Mouse (Mus musculus) forebrain, embryonic 16.5 days (tissue): ENCODE results near the gene Ifitm10. TPM values are rescaled to one million over a fixed set of nuclear protein-coding genes. Genes with fewer than 3 reads are reported as not detected.
A peak's percentile ranks its signal among the peaks of the same experiment; 100 is the strongest.

ENCODE experiments used
- ATAC-seq: fragments of 200-750 bp; cut with Nextera tagmentation; 2 replicates; pipeline ENCODE4 v1.8.0; 2017; ENCODE audit warnings: mild to moderate bottlenecking, moderate library complexity
- H3K27ac ChIP-seq: fragments of 300-500 bp; sonication (generic); 2 replicates; pipeline ENCODE4 v1.5.1; 2014; ENCODE audit warnings: low read length, control low read depth
- H3K27me3 ChIP-seq: fragments of 300-500 bp; sonication (generic); replicated peaks from 2 replicates; pipeline ENCODE4 v1.6.1; 2014; ENCODE audit warnings: low read length; ENCODE audit not compliant: control insufficient read depth, insufficient read depth
- H3K36me3 ChIP-seq: fragments of 300-500 bp; sonication (generic); 2 replicates; pipeline ENCODE4 v1.6.1; 2014; ENCODE audit not compliant: control insufficient read depth, insufficient read depth
- H3K4me1 ChIP-seq: fragments of 300-500 bp; sonication (generic); replicated peaks from 2 replicates; pipeline ENCODE4 v1.6.1; 2014; ENCODE audit warnings: low read length; ENCODE audit not compliant: control insufficient read depth, insufficient read depth
- H3K4me2 ChIP-seq: fragments of 300-500 bp; sonication (generic); 2 replicates; pipeline ENCODE4 v1.6.1; 2014; ENCODE audit warnings: mild to moderate bottlenecking, low read length, control low read depth
- H3K4me3 ChIP-seq: fragments of 300-500 bp; sonication (generic); replicated peaks from 2 replicates; pipeline ENCODE4 v1.5.1; 2014; ENCODE audit warnings: mild to moderate bottlenecking, low read length, control low read depth
- H3K9ac ChIP-seq: fragments of 300-500 bp; sonication (generic); replicated peaks from 2 replicates; pipeline ENCODE4 v1.6.1; 2014; ENCODE audit warnings: low read depth, low read length, control low read depth
- H3K9me3 ChIP-seq: fragments of 300-500 bp; sonication (generic); 2 replicates; pipeline ENCODE4 v1.6.1; 2016; ENCODE audit warnings: low read length; ENCODE audit not compliant: control insufficient read depth
- WGBS: fragments of 180-500 bp; shearing (Covaris S2); extraction: QIAGEN DNeasy Blood & Tissue Kit; methylation state at CpG from one replicate; pipeline ENCODE4 v1.1.7; 2014; 5-methylcytosine and 5-hydroxymethylcytosine counted together
- polyA plus RNA-seq: library from polyadenylated mRNA; unstranded; fragments of >200 nt; fragmentation: Nextera tagmentation; extraction: Ambion mirVana; gene quantifications from 2 replicates; pipeline ENCODE4 v1.2.1, GENCODE M21; 2015

Ifitm10 gene
- polyA plus RNA-seq, 1 experiment from 2014 or later, result 3.8 TPM

- 77% methylated on average over 6 of the region's 6 CpGs for WGBS
- no peak for ATAC-seq
- H3K9me3 ChIP-seq, result no peaks in the 10 kb centered on the region
These were observed 21.0 kb upstream of the Ifitm10 start for GRCm38 (mm10) chr7:142394261-142395190.

GRCm38 (mm10) chr7:142393191-142393590, 19.6 kb upstream of the Ifitm10 start:
- H3K27ac ChIP-seq, result no peak overlapping the region
- 0 out of 2 replicates have a peak, but pooled peaks cover 2% of the 10 kb centered on the region for H3K4me1 ChIP-seq
- H3K36me3 ChIP-seq, result no peaks in the 10 kb centered on the region
- 16% methylated on average over 4 of the region's 4 CpGs for WGBS
- H3K4me2 ChIP-seq, result no peak overlapping the region
- H3K27me3 ChIP-seq, result no peaks in the 10 kb centered on the region
- no peak overlapping the region for H3K4me3 ChIP-seq
- H3K9ac ChIP-seq, result no peak overlapping the region
- H3K9me3 ChIP-seq, result no peaks in the 10 kb centered on the region
- no peak for ATAC-seq

More at GRCm38 (mm10) chr7:142394261-142395190, 21.0 kb upstream of the Ifitm10 start:
- H3K27ac ChIP-seq, result no peak overlapping the region
- no peak overlapping the region for H3K4me2 ChIP-seq
- H3K4me3 ChIP-seq, result no peak overlapping the region
- no peaks in the 10 kb centered on the region for H3K27me3 ChIP-seq
- no peaks in the 10 kb centered on the region for H3K36me3 ChIP-seq
- no peaks in the 10 kb centered on the region for H3K4me1 ChIP-seq
- H3K9ac ChIP-seq, result no peak overlapping the region

- no peak overlapping the region for H3K9ac ChIP-seq
- no peak overlapping the region for H3K4me2 ChIP-seq
- H3K27me3 ChIP-seq, result no peaks in the 10 kb centered on the region
- no peak overlapping the region for H3K4me3 ChIP-seq
- no peaks in the 10 kb centered on the region for H3K36me3 ChIP-seq
- 51% methylated on average over 4 of the region's 4 CpGs for WGBS
- no peak overlapping the region for H3K27ac ChIP-seq
- ATAC-seq, result no peak
- no peaks in the 10 kb centered on the region for H3K9me3 ChIP-seq
- peaks cover 8% of the 10 kb centered on the region for H3K4me1 ChIP-seq
These were observed 18.1 kb upstream of the Ifitm10 start for GRCm38 (mm10) chr7:142391609-142392008.

GRCm38 (mm10) chr7:142391108-142391507, 17.6 kb upstream of the Ifitm10 start:
- Histone ChIP-seq H3K9ac (no peak overlapping the region), H3K4me3 (no peak overlapping the region), H3K4me2 (no peak overlapping the region), H3K4me1 (peaks cover 13% of the 10 kb centered on the region), H3K27me3 (no peaks in the 10 kb centered on the region), H3K9me3 (no peaks in the 10 kb centered on the region), H3K36me3 (no peaks in the 10 kb centered on the region), H3K27ac (no peak overlapping the region)
- ATAC-seq, result no peak
- 84% methylated on average over 3 of the region's 3 CpGs for WGBS

GRCm38 (mm10) chr7:142389961-142390650, 16.6 kb upstream of the Ifitm10 start:
- no peaks in the 10 kb centered on the region for H3K27me3 ChIP-seq
- peaks cover 4% of the 10 kb centered on the region for H3K36me3 ChIP-seq
- H3K4me1 ChIP-seq, result peaks cover 17% of the 10 kb centered on the region
- H3K9me3 ChIP-seq, result no peaks in the 10 kb centered on the region
- no peak for ATAC-seq
- H3K27ac ChIP-seq, result no peak overlapping the region
- 86% methylated on average over 3 of the region's 3 CpGs for WGBS
- H3K9ac ChIP-seq, result no peak overlapping the region
- no peak overlapping the region for H3K4me3 ChIP-seq
- no peak overlapping the region for H3K4me2 ChIP-seq

- no peak overlapping the region for H3K4me3 ChIP-seq
- no peak for ATAC-seq
- H3K4me1 ChIP-seq, result peaks cover 17% of the 10 kb centered on the region
- H3K27ac ChIP-seq, result no peak overlapping the region
- H3K27me3 ChIP-seq, result no peaks in the 10 kb centered on the region
- H3K9ac ChIP-seq, result no peak overlapping the region
- no peaks in the 10 kb centered on the region for H3K9me3 ChIP-seq
- peaks cover 11% of the 10 kb centered on the region for H3K36me3 ChIP-seq
- H3K4me2 ChIP-seq, result no peak overlapping the region
- WGBS, result 97% methylated on average over 2 of the region's 2 CpGs
These were observed 15.2 kb upstream of the Ifitm10 start for GRCm38 (mm10) chr7:142388740-142389139.

- 100% methylated on average over 1 of the region's 1 CpGs for WGBS
- Histone ChIP-seq H3K9ac (peak overlapping the region; percentile 86), H3K36me3 (peaks cover 11% of the 10 kb centered on the region), H3K4me1 (peaks cover 17% of the 10 kb centered on the region), H3K27me3 (no peaks in the 10 kb centered on the region), H3K9me3 (no peaks in the 10 kb centered on the region), H3K4me2 (peak overlapping the region; percentile 89), H3K27ac (peak overlapping the region; percentile 63; the same call in 1 of the 2 replicates), H3K4me3 (peak overlapping the region; percentile 84)
- peak; percentile 31 for ATAC-seq
These were observed 14.6 kb upstream of the Ifitm10 start for GRCm38 (mm10) chr7:142388198-142388597.

GRCm38 (mm10) chr7:142387419-142388148, 14.0 kb upstream of the Ifitm10 start, which contains the start of gene Ctsd:
TSS of gene Ctsd (minus strand) at chr7:142388038.
- WGBS, result under 1% methylated on average over 55 of the region's 55 CpGs
- Histone ChIP-seq H3K9me3 (no peaks in the 10 kb centered on the region), H3K27me3 (no peaks in the 10 kb centered on the region), H3K9ac (peak within 1 kb of the TSS; percentile 86), H3K36me3 (peaks cover 13% of the 10 kb centered on the region), H3K4me1 (peaks cover 17% of the 10 kb centered on the region), H3K27ac (peak within 1 kb of the TSS; percentile 63; the same call in 1 of the 2 replicates), H3K4me3 (peak within 1 kb of the TSS; percentile 84), H3K4me2 (peak within 1 kb of the TSS; percentile 89)
- ATAC-seq, result peak; percentile 98
